Mouse (Mus musculus): Measurements from ENCODE around the gene Gtf2ird2. TPM values are rescaled to one million over a fixed set of nuclear protein-coding genes. Genes with fewer than 3 reads are reported as not detected.

The Gtf2ird2 gene
- polyA plus RNA-seq, 1 experiment from 2014 or later, result 15.2 TPM

DNA sequence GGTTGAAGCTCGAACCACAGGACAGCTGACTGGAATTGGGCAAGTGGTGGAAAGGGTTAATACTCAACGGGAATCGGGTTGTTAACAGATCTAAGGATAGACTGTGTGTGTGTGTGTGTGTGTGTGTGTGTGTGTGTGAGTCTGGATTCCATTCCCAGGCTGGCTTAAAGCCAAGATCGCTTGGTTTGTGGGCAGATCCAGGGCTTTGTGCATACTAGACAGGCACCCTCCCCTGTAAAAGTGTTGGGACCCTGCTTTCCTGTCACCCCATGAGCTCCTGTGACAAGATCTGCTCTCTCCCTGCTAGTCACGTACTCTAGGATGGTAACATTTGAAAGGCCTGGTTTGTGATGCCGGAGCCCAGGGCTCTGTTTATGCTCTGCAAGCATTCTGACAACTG is 51.3 kb downstream of the Gtf2ird2 start:
- Histone ChIP-seq H3K4me2 (ENCODE audit: low read length) (no peak overlapping the region), H3K36me3 (ENCODE audit: control insufficient read depth, insufficient read depth, low read length) (peaks cover 20% of the 10 kb centered on the region), H3K4me1 (ENCODE audit: control insufficient read depth, insufficient read depth, low read length) (peaks cover 6% of the 10 kb centered on the region; the same call in 1 of the 2 replicates), H3K9ac (ENCODE audit: low read depth, low read length) (no peak overlapping the region), H3K4me3 (ENCODE audit: low read depth, low read length) (no peak overlapping the region), H3K27me3 (ENCODE audit: control insufficient read depth, insufficient read depth, low read depth, low read length) (no peaks in the 10 kb centered on the region), H3K9me3 (replicated peaks; ENCODE audit: control insufficient read depth, low read length, poor library complexity, severe bottlenecking) (no peaks in the 10 kb centered on the region), H3K27ac (ENCODE audit: low read length) (peak overlapping the region; percentile 42; the same call in 1 of the 2 replicates)
- no peak for ATAC-seq
- WGBS, result 42% methylated on average over 6 of the region's 6 CpGs

DNA sequence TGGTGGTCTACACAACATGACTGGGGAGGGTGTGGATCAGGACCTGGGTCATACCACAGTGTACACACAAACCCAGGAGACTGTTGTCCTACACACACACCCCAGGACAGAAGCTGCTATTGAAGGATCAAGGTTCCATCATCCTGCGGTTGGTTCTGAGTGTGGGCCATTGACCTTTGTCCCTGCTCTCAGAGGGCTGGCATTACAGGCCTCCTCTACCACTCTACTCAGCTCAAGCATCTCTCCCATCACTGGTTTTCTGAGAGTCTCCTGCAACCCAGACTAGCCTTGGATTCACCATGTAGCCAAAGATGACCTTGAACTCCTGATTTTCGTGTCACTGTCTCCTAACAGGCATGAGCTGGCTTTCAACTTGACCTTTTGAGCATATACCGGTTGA is 52.4 kb downstream of the Gtf2ird2 start:
- Histone ChIP-seq H3K36me3 (ENCODE audit: control insufficient read depth, insufficient read depth, low read length) (peaks cover 31% of the 10 kb centered on the region), H3K9ac (ENCODE audit: low read depth, low read length) (no peak overlapping the region), H3K4me1 (ENCODE audit: control insufficient read depth, insufficient read depth, low read length) (peaks cover 6% of the 10 kb centered on the region; the same call in 1 of the 2 replicates), H3K27me3 (ENCODE audit: control insufficient read depth, insufficient read depth, low read depth, low read length) (no peaks in the 10 kb centered on the region), H3K27ac (ENCODE audit: low read length) (no peak overlapping the region), H3K4me3 (ENCODE audit: low read depth, low read length) (no peak overlapping the region), H3K4me2 (ENCODE audit: low read length) (no peak overlapping the region), H3K9me3 (replicated peaks; ENCODE audit: control insufficient read depth, low read length, poor library complexity, severe bottlenecking) (no peaks in the 10 kb centered on the region)
- no peak for ATAC-seq
- 94% methylated on average over 3 of the region's 3 CpGs for WGBS

DNA sequence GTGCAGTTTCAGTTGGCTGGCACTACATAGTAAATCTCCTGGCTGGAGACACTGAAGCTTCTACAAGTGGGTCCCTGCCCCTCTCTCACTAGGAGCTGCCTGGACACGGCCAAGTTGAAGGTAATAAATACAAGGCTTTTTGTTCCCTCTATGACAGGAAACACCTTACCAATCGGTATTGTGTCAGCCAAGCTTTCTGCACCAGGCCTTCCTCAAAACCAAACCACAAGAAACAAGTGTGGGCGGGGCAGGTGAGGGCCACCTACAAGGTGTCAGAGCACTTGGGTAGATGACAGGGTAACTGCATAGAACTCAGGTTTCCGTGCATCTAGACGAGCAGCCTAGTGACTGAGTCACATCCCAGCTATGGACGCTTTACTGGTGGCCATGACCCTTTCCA is 53.0 kb downstream of the Gtf2ird2 start:
- Histone ChIP-seq H3K36me3 (ENCODE audit: control insufficient read depth, insufficient read depth, low read length) (peaks cover 35% of the 10 kb centered on the region), H3K27me3 (ENCODE audit: control insufficient read depth, insufficient read depth, low read depth, low read length) (no peaks in the 10 kb centered on the region), H3K9me3 (replicated peaks; ENCODE audit: control insufficient read depth, low read length, poor library complexity, severe bottlenecking) (no peaks in the 10 kb centered on the region), H3K4me1 (ENCODE audit: control insufficient read depth, insufficient read depth, low read length) (peaks cover 6% of the 10 kb centered on the region; the same call in 1 of the 2 replicates), H3K27ac (ENCODE audit: low read length) (no peak overlapping the region), H3K4me3 (ENCODE audit: low read depth, low read length) (no peak overlapping the region), H3K4me2 (ENCODE audit: low read length) (no peak overlapping the region), H3K9ac (ENCODE audit: low read depth, low read length) (no peak overlapping the region)
- ATAC-seq, result no peak
- WGBS, result 97% methylated on average over 6 of the region's 6 CpGs

DNA sequence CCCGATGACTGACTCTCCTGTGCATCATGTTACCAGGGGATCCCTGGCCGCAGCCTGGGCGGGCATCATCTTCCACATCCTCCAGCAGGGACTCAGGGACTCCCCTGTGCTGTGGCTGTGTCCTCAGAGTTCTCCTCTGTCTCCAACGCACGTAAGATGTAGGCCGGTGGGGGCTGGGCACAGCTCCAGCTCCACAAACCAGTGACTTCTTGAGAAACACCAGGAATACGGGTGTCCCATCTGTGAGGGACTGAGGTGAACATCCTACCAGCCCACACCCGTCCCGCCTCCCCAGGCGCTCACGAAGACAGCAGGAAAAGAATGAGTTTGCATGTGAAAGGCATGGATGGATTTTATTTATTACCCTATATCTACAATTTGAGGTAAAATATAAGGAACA is 53.7 kb downstream of the Gtf2ird2 start:
- WGBS, result 90% methylated on average over 11 of the region's 11 CpGs
- Histone ChIP-seq H3K36me3 (ENCODE audit: control insufficient read depth, insufficient read depth, low read length) (peaks cover 42% of the 10 kb centered on the region), H3K4me1 (ENCODE audit: control insufficient read depth, insufficient read depth, low read length) (peaks cover 6% of the 10 kb centered on the region; the same call in 1 of the 2 replicates), H3K9ac (ENCODE audit: low read depth, low read length) (no peak overlapping the region), H3K9me3 (replicated peaks; ENCODE audit: control insufficient read depth, low read length, poor library complexity, severe bottlenecking) (no peaks in the 10 kb centered on the region), H3K27me3 (ENCODE audit: control insufficient read depth, insufficient read depth, low read depth, low read length) (no peaks in the 10 kb centered on the region), H3K27ac (ENCODE audit: low read length) (no peak overlapping the region), H3K4me3 (ENCODE audit: low read depth, low read length) (no peak overlapping the region), H3K4me2 (ENCODE audit: low read length) (no peak overlapping the region)
- ATAC-seq, result no peak

DNA sequence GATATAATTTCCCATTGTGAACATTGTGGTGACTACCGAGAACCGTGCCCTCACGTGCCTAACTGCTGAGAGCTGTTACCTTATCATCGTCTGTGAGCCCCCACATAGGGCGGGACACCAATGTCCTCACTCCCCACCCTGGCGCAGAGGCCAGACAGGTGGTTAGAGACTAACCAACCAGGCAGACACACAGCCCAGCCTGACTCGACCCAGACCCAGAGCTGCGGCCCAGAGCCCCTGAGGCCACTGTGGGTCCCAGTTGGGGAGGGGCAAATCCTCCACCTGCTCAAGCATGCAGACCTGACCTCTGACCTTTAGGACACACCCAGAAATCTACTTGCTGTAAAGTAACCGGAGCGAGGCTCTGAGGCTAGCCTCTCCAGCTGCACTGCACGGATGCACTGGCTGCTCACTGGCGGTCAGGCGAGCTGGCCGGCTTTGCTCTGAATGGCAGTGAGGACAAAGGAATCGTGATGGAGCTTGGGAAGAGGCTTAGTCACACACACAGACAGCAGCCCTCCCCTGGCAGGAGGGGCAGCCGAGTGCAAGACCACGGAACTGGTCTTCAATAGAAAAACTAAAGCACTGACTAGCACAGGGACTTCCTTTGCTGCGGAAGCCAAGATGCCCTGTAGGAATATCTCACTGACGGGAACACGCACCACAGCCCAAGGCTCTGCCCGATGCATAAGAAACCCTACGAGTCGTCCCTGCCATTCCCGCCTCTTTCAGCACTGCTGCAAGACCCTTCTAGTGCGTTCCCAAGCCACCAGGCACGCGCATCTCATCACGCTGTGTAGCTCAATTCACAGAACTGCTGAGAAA is 54.3 kb downstream of the Gtf2ird2 start:
- Histone ChIP-seq H3K9ac (ENCODE audit: low read depth, low read length) (no peak overlapping the region), H3K4me3 (ENCODE audit: low read depth, low read length) (no peak overlapping the region), H3K36me3 (ENCODE audit: control insufficient read depth, insufficient read depth, low read length) (peaks cover 48% of the 10 kb centered on the region), H3K27me3 (ENCODE audit: control insufficient read depth, insufficient read depth, low read depth, low read length) (no peaks in the 10 kb centered on the region), H3K9me3 (replicated peaks; ENCODE audit: control insufficient read depth, low read length, poor library complexity, severe bottlenecking) (no peaks in the 10 kb centered on the region), H3K27ac (ENCODE audit: low read length) (peak overlapping the region; percentile 70), H3K4me1 (ENCODE audit: control insufficient read depth, insufficient read depth, low read length) (peaks cover 6% of the 10 kb centered on the region; the same call in 1 of the 2 replicates), H3K4me2 (ENCODE audit: low read length) (no peak overlapping the region)
- peak; percentile 71 for ATAC-seq
- WGBS, result 27% methylated on average over 28 of the region's 28 CpGs

DNA sequence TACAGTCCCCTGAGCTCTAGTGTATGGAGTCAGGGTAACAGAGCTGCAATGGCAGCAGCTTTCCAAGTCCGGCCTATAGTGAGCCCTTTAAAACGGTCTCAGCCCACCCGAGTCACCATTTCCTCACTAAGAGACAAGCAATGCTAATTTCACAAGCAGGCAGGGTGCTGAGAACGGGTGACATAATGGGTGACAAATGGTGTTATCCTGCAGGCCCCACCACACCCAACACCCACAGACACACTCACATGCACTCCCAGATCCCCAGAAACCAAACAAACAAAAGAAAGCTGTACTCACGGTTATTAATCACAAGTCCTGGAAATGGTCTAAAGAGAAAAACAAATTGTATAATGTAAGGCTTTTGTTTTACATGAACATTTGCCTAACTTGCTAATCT is 58.0 kb downstream of the Gtf2ird2 start:
- Histone ChIP-seq H3K9ac (ENCODE audit: low read depth, low read length) (no peak overlapping the region), H3K36me3 (ENCODE audit: control insufficient read depth, insufficient read depth, low read length) (peaks cover 75% of the 10 kb centered on the region), H3K4me1 (ENCODE audit: control insufficient read depth, insufficient read depth, low read length) (peaks cover 6% of the 10 kb centered on the region; the same call in 1 of the 2 replicates), H3K27ac (ENCODE audit: low read length) (no peak overlapping the region), H3K9me3 (replicated peaks; ENCODE audit: control insufficient read depth, low read length, poor library complexity, severe bottlenecking) (no peaks in the 10 kb centered on the region), H3K27me3 (ENCODE audit: control insufficient read depth, insufficient read depth, low read depth, low read length) (no peaks in the 10 kb centered on the region), H3K4me2 (ENCODE audit: low read length) (no peak overlapping the region), H3K4me3 (ENCODE audit: low read depth, low read length) (no peak overlapping the region)
- no peak for ATAC-seq
- 92% methylated on average over 5 of the region's 5 CpGs for WGBS

DNA sequence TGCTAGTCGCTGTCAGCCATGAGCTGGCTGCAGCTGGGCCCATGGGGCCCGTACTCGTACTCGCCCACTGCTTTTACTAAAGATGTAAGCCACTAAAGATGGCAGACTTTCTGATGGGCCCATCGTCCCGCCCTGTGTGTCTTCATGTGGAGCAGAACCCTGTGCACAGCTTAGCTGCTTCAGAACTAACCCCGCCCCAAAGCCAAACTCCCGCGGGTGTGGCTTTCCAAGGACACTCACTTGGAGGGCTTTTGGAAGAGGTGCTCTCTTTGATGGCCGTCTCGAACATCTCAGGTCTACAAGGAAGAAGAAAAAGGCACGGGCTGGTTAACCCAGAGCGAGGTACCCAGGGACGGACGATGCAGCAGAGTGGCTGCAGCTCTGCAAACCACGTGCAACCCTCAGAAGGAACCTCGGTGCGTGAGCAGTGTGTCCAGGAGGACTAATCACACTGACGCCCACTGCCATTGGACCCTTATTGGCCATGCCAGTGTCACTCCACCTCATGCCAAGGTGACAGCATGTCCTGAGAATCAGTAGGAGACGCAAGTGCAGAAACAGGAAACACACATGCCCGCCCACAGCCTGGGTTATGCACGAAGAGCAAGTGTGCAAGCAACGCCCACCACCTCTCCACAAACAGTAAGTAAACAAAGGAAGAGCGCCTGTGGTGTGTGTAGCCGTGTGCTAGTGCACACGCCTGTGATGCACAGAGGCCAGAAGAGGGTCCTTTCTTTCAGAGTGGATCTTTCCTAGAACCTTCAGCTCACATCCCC is 60.0 kb downstream of the Gtf2ird2 start:
- 95% methylated on average over 26 of the region's 26 CpGs for WGBS
- peaks cover under 1% of the 10 kb centered on the region; the same call in 1 of the 2 replicates for H3K4me1 ChIP-seq (ENCODE audit: control insufficient read depth, insufficient read depth, low read length)
- H3K9ac ChIP-seq (ENCODE audit: low read depth, low read length), result no peak overlapping the region
- H3K27me3 ChIP-seq (ENCODE audit: control insufficient read depth, insufficient read depth, low read depth, low read length), result no peaks in the 10 kb centered on the region
- H3K9me3 ChIP-seq (replicated peaks; ENCODE audit: control insufficient read depth, low read length, poor library complexity, severe bottlenecking), result no peaks in the 10 kb centered on the region
- H3K4me2 ChIP-seq (ENCODE audit: low read length), result no peak overlapping the region
- H3K27ac ChIP-seq (ENCODE audit: low read length), result no peak overlapping the region
- H3K36me3 ChIP-seq (ENCODE audit: control insufficient read depth, insufficient read depth, low read length), result peaks cover 85% of the 10 kb centered on the region
- ATAC-seq, result no peak
- H3K4me3 ChIP-seq (ENCODE audit: low read depth, low read length), result no peak overlapping the region

DNA sequence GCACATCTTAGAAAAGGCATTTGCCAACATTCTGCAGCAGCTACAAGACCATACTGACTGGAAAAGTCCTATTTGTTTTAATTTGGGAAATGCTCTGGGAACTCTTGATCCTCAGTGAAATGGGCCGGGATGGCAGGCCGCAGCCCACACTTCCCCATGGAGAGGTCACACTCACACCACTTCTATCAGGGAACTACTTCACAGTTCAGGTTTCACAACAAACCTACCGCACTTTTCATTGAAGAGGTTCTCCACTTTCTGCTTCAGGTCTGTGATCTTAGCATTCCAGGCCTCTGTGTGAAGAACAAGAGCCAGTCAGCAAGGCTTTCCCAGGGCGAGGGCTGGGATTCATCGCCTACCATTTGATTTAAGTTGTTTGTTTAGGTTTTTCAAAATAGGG is 61.1 kb downstream of the Gtf2ird2 start:
- H3K9me3 ChIP-seq (replicated peaks; ENCODE audit: control insufficient read depth, low read length, poor library complexity, severe bottlenecking), result no peaks in the 10 kb centered on the region
- no peak overlapping the region for H3K9ac ChIP-seq (ENCODE audit: low read depth, low read length)
- peaks cover 85% of the 10 kb centered on the region for H3K36me3 ChIP-seq (ENCODE audit: control insufficient read depth, insufficient read depth, low read length)
- H3K27me3 ChIP-seq (ENCODE audit: control insufficient read depth, insufficient read depth, low read depth, low read length), result no peaks in the 10 kb centered on the region
- 94% methylated on average over 5 of the region's 5 CpGs for WGBS
- no peak overlapping the region for H3K4me3 ChIP-seq (ENCODE audit: low read depth, low read length)
- no peak overlapping the region for H3K4me2 ChIP-seq (ENCODE audit: low read length)
- no peak overlapping the region for H3K27ac ChIP-seq (ENCODE audit: low read length)
- ATAC-seq, result no peak
- H3K4me1 ChIP-seq (ENCODE audit: control insufficient read depth, insufficient read depth, low read length), result no peaks in the 10 kb centered on the region

DNA sequence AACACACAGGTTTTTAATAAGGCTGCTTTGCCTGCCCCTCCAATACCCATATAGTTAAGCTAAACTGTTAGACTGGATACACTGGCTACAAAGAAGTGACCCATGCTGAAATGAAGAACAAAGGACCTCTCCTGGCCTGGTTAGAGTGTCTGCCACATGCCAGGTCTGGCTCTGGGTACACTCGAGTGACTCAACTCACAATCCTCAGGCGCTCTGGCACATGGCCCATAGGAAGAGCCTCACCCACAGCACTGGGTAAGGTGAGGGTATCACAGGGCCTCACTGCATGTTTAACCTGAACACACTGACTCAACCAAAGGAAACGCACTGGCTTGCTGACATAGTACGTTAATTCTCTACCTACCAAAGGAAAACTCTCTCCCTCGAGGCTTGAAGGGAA is 62.3 kb downstream of the Gtf2ird2 start:
- 88% methylated on average over 5 of the region's 5 CpGs for WGBS
- peaks cover 80% of the 10 kb centered on the region for H3K36me3 ChIP-seq (ENCODE audit: control insufficient read depth, insufficient read depth, low read length)
- no peak overlapping the region for H3K27ac ChIP-seq (ENCODE audit: low read length)
- ATAC-seq, result no peak
- no peaks in the 10 kb centered on the region for H3K9me3 ChIP-seq (replicated peaks; ENCODE audit: control insufficient read depth, low read length, poor library complexity, severe bottlenecking)
- H3K4me2 ChIP-seq (ENCODE audit: low read length), result no peak overlapping the region
- no peak overlapping the region for H3K4me3 ChIP-seq (ENCODE audit: low read depth, low read length)
- H3K9ac ChIP-seq (ENCODE audit: low read depth, low read length), result no peak overlapping the region
- no peaks in the 10 kb centered on the region for H3K27me3 ChIP-seq (ENCODE audit: control insufficient read depth, insufficient read depth, low read depth, low read length)
- no peaks in the 10 kb centered on the region for H3K4me1 ChIP-seq (ENCODE audit: control insufficient read depth, insufficient read depth, low read length)

Data from midbrain, embryonic 16.5 days (tissue).